Mouse (Mus musculus): ENCODE results near the gene Pip5k1a. TPM values are rescaled to one million over a fixed set of nuclear protein-coding genes. Genes with fewer than 3 reads are reported as not detected.

The Pip5k1a gene
- polyA plus RNA-seq, 1 experiment, result 41.7 TPM

DNA sequence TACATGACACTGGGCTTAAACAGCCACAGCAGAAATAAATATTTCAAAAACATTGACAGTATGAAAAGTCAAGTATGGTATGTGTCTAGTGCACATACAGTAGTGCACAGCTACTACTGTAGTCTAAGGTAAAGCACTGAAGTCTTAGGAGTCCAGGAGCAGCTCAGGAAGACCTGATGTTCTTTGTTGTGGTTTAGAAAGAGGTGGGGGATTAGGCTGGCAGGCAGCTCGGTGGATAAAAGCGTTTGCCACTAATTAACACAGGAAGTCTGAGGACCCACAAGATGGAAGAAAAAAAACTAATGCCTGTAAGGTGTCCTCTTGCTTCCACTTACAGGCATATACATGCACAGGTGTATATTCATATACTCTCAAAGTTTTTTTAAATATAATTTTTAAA, 5.9 kb downstream of the Pip5k1a start:
- no peak overlapping the region for H3K4me3 ChIP-seq (ENCODE audit: insufficient read depth, low read length)
- H3K27ac ChIP-seq (ENCODE audit: insufficient read depth, low read length), result no peak overlapping the region
- no peak for TF ChIP-seq POLR2A (IDR thresholded peaks at IDR 0.05; ENCODE audit: extremely low read depth, insufficient read depth, low read length)
- no peak for TF ChIP-seq CTCF (IDR thresholded peaks at IDR 0.05; ENCODE audit: extremely low read depth, insufficient read depth, low read length)
- H3K4me1 ChIP-seq (ENCODE audit: control insufficient read depth, insufficient read depth, low read length), result peaks cover 7% of the 10 kb centered on the region; the same call in 1 of the 2 replicates

GRCm38 (mm10) chr3:95088071-95088470, 18.7 kb downstream of the Pip5k1a start:
- no peak overlapping the region for H3K4me3 ChIP-seq (ENCODE audit: insufficient read depth, low read length)
- TF ChIP-seq POLR2A (IDR thresholded peaks at IDR 0.05; ENCODE audit: extremely low read depth, insufficient read depth, low read length), result no peak
- no peak for TF ChIP-seq CTCF (IDR thresholded peaks at IDR 0.05; ENCODE audit: extremely low read depth, insufficient read depth, low read length)
- H3K4me1 ChIP-seq (ENCODE audit: control insufficient read depth, insufficient read depth, low read length), result 0 out of 2 replicates have a peak, but pooled peaks cover 2% of the 10 kb centered on the region
- no peak overlapping the region for H3K27ac ChIP-seq (ENCODE audit: insufficient read depth, low read length)

DNA sequence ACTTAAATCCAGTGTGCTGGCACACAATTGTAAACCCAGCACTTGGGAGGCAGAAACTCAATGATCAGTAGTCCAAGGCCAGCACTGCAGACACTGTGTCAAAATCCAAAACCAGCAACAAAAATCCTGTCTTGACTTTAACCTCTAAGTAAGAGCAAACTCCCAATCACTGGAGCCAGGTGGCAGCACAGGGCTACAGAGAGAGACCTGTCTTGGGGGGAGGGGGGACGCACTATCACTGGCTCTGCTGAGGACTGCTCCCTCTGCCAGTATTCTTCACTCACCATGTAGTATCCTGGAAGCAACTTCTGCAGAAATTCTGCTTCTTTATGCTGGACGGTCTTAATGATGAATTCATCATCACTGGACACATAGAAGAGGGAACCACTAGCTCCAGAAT, 35.1 kb downstream of the Pip5k1a start:
- no peaks in the 10 kb centered on the region; the same call in 1 of the 2 replicates for H3K4me1 ChIP-seq (ENCODE audit: control insufficient read depth, insufficient read depth, low read length)
- no peak overlapping the region for H3K27ac ChIP-seq (ENCODE audit: insufficient read depth, low read length)
- TF ChIP-seq CTCF (IDR thresholded peaks at IDR 0.05; ENCODE audit: extremely low read depth, insufficient read depth, low read length) (no peak), POLR2A (IDR thresholded peaks at IDR 0.05; ENCODE audit: extremely low read depth, insufficient read depth, low read length) (no peak)
- no peak overlapping the region for H3K4me3 ChIP-seq (ENCODE audit: insufficient read depth, low read length)

DNA sequence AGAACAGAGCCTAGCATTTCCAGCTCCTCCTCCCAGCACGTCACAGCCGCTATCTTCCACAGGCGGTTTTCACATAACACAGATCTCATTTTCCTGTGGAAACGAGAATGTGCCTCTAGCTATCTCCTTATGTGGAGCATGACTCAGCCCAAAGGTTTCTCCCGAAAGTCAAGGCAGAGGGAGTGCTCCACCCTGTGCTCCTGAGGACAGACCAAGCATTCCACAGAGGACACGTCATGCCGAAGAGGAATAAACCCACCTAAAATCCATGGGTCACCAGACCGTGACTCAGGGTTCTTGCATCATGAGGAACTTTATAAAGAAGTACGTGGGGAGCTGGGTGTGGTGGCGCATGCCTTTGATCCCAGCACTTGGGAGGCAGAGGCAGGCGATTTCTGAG, 40.2 kb downstream of the Pip5k1a start:
- Histone ChIP-seq H3K4me1 (ENCODE audit: control insufficient read depth, insufficient read depth, low read length) (no peaks in the 10 kb centered on the region; the same call in 1 of the 2 replicates), H3K4me3 (ENCODE audit: insufficient read depth, low read length) (no peak overlapping the region), H3K27ac (ENCODE audit: insufficient read depth, low read length) (no peak overlapping the region)
- no peak for TF ChIP-seq CTCF (IDR thresholded peaks at IDR 0.05; ENCODE audit: extremely low read depth, insufficient read depth, low read length)
- TF ChIP-seq POLR2A (IDR thresholded peaks at IDR 0.05; ENCODE audit: extremely low read depth, insufficient read depth, low read length), result no peak

- H3K27ac ChIP-seq (ENCODE audit: insufficient read depth, low read length), result no peak overlapping the region
- no peak for TF ChIP-seq POLR2A (IDR thresholded peaks at IDR 0.05; ENCODE audit: extremely low read depth, insufficient read depth, low read length)
- TF ChIP-seq CTCF (IDR thresholded peaks at IDR 0.05; ENCODE audit: extremely low read depth, insufficient read depth, low read length), result no peak
- no peak overlapping the region for H3K4me3 ChIP-seq (ENCODE audit: insufficient read depth, low read length)
- H3K4me1 ChIP-seq (ENCODE audit: control insufficient read depth, insufficient read depth, low read length), result no peaks in the 10 kb centered on the region; the same call in 1 of the 2 replicates
These were observed 40.6 kb downstream of the Pip5k1a start for GRCm38 (mm10) chr3:95066095-95066494.

- H3K27ac ChIP-seq (ENCODE audit: insufficient read depth, low read length), result no peak overlapping the region
- H3K4me3 ChIP-seq (ENCODE audit: insufficient read depth, low read length), result no peak overlapping the region
- no peak for TF ChIP-seq POLR2A (IDR thresholded peaks at IDR 0.05; ENCODE audit: extremely low read depth, insufficient read depth, low read length)
- TF ChIP-seq CTCF (IDR thresholded peaks at IDR 0.05; ENCODE audit: extremely low read depth, insufficient read depth, low read length), result no peak
- H3K4me1 ChIP-seq (ENCODE audit: control insufficient read depth, insufficient read depth, low read length), result no peaks in the 10 kb centered on the region; the same call in 1 of the 2 replicates
These were observed 41.2 kb downstream of the Pip5k1a start for GRCm38 (mm10) chr3:95065553-95065952.

DNA sequence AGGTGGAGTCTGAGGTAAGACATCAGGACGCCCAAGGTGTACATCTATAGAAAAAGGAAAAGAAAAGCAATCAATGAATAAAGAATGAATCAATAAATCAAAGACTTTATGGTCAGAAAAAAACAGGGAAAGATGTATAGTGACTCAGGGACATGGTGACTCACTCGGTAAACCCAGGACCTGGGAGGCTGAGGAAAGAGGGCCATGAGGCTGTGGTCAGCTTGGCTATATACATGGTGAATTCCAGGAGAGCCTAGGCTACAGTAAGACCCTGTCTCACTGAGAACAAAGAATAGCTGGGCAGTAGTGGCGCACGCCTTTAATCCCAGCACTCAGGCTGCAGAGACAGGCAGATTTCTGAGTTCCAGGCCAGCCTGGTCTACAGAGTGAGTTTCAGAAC, 43.0 kb downstream of the Pip5k1a start:
- H3K4me3 ChIP-seq (ENCODE audit: insufficient read depth, low read length), result no peak overlapping the region
- H3K27ac ChIP-seq (ENCODE audit: insufficient read depth, low read length), result no peak overlapping the region
- TF ChIP-seq CTCF (IDR thresholded peaks at IDR 0.05; ENCODE audit: extremely low read depth, insufficient read depth, low read length) (no peak), POLR2A (IDR thresholded peaks at IDR 0.05; ENCODE audit: extremely low read depth, insufficient read depth, low read length) (no peak)
- H3K4me1 ChIP-seq (ENCODE audit: control insufficient read depth, insufficient read depth, low read length), result no peaks in the 10 kb centered on the region

DNA sequence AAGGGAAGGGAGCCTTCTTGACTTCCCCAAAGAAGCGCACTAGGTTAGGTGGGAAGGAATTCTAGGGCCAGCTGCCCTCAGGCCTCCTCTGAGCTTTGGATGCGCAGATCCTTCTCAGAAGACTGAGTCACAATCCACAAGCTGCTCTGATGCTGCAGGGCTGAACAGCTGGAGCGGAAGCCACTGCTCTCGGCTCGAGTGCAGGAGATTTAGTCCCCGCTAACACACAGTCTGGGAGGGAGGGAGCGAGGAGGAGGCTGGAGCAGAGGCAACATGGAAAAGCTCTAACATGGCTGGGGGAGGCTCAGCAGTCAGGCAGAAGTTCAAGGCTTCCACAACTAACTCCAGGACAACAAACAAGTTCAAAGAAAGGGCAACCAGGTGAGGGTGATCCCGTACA, 48.7 kb downstream of the Pip5k1a start:
- H3K4me1 ChIP-seq (ENCODE audit: control insufficient read depth, insufficient read depth, low read length), result peaks cover 1% of the 10 kb centered on the region; the same call in 1 of the 2 replicates
- no peak overlapping the region for H3K4me3 ChIP-seq (ENCODE audit: insufficient read depth, low read length)
- TF ChIP-seq POLR2A (IDR thresholded peaks at IDR 0.05; ENCODE audit: extremely low read depth, insufficient read depth, low read length) (no peak), CTCF (IDR thresholded peaks at IDR 0.05; ENCODE audit: extremely low read depth, insufficient read depth, low read length) (no peak)
- no peak overlapping the region for H3K27ac ChIP-seq (ENCODE audit: insufficient read depth, low read length)

DNA sequence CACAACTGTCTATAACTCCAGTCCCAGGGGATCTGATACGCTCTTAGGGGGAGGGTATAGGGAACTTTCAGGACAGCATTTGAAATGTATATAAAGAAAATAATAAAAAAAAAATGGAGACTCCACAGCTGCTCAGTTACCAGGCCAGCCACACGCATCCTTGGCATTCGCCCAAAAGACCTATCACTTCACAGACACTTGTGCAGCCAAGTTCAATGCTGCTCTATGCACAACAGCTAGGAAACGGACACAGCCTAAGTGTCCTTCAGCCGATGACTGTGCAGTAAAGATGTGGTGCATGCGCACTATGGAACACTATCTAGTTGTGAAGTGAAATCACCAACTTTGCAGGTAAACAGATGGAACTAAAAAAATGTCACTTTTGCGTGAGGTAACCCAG, 50.5 kb downstream of the Pip5k1a start:
- TF ChIP-seq POLR2A (IDR thresholded peaks at IDR 0.05; ENCODE audit: extremely low read depth, insufficient read depth, low read length) (no peak), CTCF (IDR thresholded peaks at IDR 0.05; ENCODE audit: extremely low read depth, insufficient read depth, low read length) (no peak)
- no peak overlapping the region for H3K27ac ChIP-seq (ENCODE audit: insufficient read depth, low read length)
- peaks cover 1% of the 10 kb centered on the region; the same call in 1 of the 2 replicates for H3K4me1 ChIP-seq (ENCODE audit: control insufficient read depth, insufficient read depth, low read length)
- no peak overlapping the region for H3K4me3 ChIP-seq (ENCODE audit: insufficient read depth, low read length)

DNA sequence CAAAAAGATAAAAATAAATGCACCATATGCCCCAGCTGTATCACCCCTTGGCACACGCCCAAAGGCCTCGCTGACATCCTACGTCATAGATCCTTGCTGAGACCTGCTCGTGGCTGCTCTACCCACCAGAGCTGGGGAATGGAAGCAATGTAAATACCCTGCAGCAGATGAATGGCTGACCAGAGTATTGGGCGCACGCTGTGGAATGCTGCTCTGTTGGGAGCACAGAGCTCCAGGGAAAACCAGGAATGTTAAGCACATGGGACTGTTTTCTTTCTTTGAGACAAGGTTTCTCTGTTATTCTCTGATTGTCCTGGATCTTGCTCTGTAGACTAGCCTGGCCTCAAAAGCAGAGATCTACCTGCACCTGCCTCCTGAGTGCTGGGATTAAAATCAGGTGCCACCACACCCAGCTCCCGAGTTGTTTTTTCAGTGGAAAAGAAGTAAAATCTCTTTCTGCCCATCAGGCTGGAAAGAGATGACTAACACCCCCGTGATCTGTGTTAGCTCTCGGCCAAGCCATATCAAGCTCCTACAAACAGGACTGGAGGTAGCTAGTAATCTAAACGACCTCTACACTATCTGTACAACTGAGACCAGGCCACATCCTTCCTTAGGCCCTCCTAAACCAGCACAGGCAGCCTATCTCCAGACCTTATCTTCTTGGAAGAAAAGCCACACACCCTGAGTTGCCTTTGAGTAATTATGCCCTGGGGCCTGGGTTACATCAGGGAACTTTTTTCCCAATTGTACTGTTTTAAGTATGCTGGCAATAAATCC, 52.1 kb downstream of the Pip5k1a start:
- TF ChIP-seq CTCF (IDR thresholded peaks at IDR 0.05; ENCODE audit: extremely low read depth, insufficient read depth, low read length) (no peak), POLR2A (IDR thresholded peaks at IDR 0.05; ENCODE audit: extremely low read depth, insufficient read depth, low read length) (no peak)
- H3K4me1 ChIP-seq (ENCODE audit: control insufficient read depth, insufficient read depth, low read length), result peaks cover 1% of the 10 kb centered on the region; the same call in 1 of the 2 replicates
- H3K4me3 ChIP-seq (ENCODE audit: insufficient read depth, low read length), result no peak overlapping the region
- no peak overlapping the region for H3K27ac ChIP-seq (ENCODE audit: insufficient read depth, low read length)

All from cortical plate, adult 2 months (tissue).